Mouse (Mus musculus) testis, adult 2 months (tissue): ENCODE data around the gene Snx13.

ENCODE experiments used
- CTCF ChIP-seq: fragments of 200-500 bp; IDR thresholded peaks from 2 replicates; pipeline ENCODE4 v1.5.1; 2012; ENCODE audit warnings: low read depth, mild to moderate bottlenecking, inconsistent platforms, low read length, moderate library complexity; ENCODE audit not compliant: control insufficient read depth, insufficient read depth, insufficient replicate concordance
- POLR2A ChIP-seq: fragments of 200-500 bp; IDR thresholded peaks from 2 replicates; pipeline ENCODE4 v1.6.1; 2012; ENCODE audit warnings: low read depth, mild to moderate bottlenecking, inconsistent platforms, low read length, moderate library complexity; ENCODE audit not compliant: control insufficient read depth

DNA sequence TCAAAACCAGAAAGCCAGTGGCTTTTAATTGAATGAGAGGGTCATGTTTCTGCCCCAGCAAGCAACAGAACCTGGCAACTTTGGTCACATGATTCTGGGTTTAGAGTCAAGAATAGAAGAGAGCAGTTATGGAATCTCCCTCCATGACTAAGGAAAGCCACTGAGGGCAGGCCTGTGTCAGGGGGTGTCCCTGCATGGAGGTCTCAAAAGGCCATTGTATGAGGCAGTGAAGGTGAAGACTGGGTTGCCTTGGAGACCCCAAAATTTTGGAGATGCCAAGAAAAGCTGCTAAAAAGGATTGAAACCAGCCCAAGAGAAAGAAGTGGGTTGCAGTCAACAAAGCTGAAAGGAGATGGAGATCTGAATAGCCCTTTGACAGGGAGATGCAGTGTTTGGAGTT is 41.2 kb upstream of the Snx13 start:
- TF ChIP-seq CTCF, result no peak
- TF ChIP-seq POLR2A, result no peak
